Mouse (Mus musculus) urinary bladder, adult 2 months (tissue): ENCODE measurements around the gene Fam173b. TPM values are rescaled to one million over a fixed set of nuclear protein-coding genes. Genes with fewer than 3 reads are reported as not detected.

Source experiments
- DNase-seq: peaks from one replicate; pipeline ENCODE4 v3.0.0; 2022; ENCODE audit warnings: low spot score
- polyA plus RNA-seq: library from polyadenylated mRNA; depleted of rRNA; stranded (reverse); fragments of >200 nt; gene quantifications from 2 replicates; pipeline ENCODE4 v1.2.3, GENCODE M21; 2012; rRNA removed

Gene Fam173b
- polyA plus RNA-seq, 1 experiment, result 20.8 TPM

DNA sequence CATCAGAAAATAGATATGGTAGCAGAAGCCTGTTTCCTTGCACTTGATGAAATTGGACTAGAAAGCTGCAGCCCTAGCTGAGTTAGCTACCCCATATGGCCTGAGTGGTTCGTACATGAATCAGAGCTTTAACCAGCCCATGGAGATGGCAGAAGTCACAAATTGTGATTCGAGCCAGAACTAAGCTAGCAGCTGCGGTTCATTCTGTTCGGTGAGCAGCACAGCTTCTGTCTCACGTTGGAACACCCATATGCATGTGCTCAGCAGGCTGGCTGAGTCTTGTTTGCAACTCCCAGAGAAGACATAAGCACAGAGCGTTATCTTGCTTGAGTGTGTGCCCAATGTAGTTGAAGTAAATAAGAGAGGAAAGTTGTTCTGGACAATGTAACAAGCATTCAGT, 32.9 kb downstream of the Fam173b start:
- no peak for DNase-seq

DNA sequence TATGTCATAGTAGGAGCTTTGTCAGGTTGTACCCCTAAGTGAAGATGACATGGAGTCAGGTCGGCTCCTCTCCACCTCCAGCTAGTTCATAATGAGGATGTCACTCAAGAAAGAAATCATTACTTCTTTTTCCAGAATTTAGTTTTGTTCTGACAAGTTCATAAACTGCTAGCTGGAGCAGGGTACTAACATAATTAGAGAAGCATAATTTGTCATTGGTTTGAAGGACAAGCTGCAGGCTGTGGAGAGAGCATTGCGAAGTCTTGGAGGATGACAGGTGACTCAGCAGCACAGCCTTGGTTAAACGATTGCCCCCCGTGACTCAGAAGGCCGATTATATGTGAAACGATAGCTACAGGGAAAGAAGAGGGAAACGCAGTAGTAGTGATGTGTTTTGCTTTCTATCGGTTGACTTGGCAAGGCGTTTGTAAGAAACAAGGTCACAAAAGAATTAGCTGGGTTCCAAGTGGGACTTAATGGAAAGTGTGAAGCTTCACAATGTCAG, 34.5 kb downstream of the Fam173b start:
- no peak for DNase-seq

DNA sequence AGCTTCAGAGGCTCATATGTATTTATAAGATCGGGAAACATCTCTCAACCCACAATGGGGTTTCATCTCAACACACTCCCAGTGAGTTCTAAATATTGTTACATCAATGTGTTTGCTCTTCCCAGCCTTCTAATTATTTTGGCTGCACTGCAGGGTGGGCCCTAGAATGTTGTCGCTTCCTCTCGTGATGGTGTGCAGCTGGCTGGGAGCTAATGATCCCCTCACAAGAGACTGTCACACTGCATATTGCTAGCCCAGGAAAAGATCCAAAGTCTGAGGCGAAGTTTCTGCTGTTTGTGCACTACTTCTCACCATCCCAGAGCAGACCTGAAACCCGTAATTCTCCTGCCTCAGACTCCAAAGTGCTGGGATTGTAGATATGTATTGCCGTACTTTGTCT, 45.6 kb downstream of the Fam173b start:
- DNase-seq, result no peak

DNA sequence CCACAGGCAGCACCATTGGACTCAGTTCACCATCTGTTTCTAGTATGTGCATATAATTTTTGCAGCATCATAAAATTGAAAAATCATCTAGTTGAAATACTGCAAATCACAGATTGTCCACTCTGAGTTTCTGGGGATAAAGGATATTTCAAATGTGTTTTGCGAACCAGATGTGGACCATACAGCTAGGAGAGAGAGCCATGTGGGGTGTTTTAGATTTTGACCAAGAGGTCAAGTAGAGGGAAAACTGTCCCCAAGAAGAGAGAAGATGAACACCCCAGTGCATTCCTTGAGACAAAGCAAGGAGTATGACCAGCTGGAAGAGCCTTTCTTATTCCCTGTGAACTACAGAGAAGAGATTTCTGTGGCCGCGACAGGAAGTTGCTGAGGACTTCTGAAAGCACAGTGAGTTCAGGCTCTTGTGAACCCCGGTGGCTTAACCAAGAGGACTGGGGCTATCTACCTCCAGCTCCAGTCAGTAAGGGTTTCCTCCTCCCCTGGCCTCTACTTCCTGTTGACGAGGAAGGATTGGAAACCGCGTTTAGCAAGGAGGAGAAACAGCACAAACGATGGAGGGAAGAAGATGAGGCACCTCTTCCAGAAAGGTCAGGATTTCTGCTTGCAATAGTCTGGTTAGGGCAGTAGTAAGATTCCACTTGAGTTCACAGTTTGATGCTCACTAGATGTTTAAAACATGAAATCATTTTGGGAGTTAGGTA, 46.4 kb downstream of the Fam173b start:
- DNase-seq, result no peak

DNA sequence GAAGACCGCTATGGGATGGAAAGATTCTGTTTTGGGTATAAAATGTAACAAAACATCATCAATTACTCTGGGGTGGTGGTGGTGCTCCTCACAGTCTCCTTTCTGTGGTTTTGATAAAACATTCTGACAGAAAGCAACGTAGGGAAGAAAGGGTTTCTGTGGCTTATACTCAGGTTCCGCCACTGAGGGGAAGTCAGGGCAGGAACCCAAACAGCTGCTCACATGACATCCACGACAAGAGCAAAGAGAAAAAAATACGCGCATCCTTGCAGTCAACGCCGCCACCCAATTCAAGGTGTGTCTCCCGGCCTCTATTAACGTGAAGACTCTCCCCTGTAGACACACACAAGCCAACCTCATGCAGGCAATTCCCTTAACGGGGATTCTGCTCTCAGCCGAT, 48.0 kb downstream of the Fam173b start:
- DNase-seq, result no peak

DNA sequence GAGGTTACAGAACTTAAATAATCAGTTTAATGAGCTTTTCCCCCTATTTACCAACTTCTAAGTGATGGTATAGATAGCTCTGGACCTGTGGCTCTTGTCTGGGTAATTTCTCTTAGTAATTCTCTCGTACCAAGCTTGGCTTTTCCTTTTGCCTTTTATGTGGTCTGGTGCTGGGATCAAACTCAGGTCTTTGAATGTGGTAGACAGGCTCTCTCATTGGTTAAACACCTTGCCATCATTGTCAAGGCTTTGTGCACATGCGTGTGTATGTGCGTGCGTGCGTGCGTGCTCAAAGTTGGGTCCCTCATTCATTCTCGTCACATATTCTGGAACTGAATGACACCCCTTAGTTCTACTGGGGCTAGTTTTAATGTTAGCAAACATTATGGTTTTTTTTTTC, 49.2 kb downstream of the Fam173b start:
- DNase-seq, result no peak

DNA sequence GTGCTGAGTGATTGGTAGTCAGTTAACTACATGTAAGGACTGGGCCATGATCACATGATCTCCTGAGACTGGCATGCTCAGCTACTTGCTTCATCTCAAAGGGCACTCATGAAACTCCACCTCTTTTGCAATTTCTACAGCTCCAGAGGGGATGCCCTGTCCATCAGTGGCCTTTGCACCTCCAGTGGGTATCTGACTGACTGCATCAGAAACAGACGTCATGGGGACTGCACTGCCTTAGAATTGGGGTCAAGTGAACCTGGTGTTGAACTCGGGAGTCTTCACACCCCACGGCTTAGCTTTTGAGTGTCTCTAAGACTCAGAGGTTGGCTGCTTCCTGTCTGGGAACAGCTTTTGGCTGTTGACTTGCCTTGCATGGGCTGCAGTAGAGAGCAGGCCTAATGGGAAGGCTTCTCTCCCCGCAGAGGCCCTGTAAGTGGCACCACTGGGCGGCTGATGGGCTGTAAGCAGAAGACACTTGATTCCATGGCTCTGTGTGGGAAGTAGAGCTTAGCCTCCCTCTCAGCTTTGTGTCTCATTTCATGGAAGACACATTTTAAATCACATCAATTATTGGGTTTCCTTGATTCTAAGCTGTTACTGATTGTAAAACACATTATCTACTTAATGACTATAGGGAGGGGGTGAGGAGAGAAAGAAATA, 58.6 kb downstream of the Fam173b start:
- DNase-seq, result no peak

DNA sequence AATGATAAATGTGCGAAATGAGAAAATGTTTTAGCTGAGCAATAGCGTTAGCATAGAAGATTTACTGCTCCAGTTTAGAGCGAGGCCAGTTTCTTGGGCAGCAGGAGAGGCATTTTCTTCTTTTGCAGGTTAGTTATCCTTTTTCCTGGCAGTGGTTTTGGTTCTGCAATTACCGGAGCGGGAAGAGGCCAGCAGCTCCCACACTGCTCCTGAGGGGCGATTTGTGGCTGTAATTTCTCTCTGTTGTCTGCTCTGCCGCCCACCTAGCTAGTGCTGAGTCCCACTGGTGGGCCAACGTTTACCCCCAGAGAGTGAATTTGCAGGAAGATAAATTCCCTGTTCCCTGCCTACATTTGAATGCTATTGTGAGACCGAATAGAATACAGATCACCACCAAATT, 59.2 kb downstream of the Fam173b start:
- DNase-seq, result no peak

DNA sequence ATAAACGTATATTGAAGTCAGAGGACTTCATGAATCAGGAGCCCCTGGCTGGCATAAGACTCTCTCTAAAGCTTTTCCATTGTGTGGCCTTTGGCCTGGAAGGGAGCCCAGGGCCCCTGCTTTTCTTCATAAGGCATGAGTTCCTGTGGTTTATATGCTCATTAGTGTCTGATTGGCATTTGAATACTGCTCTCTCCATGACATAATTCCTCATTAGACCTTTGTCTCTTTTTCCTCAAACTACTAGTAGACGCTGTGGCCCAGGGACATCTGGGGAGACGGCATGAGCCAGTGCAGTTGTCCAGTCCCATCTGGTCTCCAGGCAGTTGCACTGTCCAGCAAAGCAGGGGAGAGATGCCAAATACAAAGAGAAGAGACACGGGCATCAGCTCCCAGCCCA, 60.1 kb downstream of the Fam173b start:
- no peak for DNase-seq

DNA sequence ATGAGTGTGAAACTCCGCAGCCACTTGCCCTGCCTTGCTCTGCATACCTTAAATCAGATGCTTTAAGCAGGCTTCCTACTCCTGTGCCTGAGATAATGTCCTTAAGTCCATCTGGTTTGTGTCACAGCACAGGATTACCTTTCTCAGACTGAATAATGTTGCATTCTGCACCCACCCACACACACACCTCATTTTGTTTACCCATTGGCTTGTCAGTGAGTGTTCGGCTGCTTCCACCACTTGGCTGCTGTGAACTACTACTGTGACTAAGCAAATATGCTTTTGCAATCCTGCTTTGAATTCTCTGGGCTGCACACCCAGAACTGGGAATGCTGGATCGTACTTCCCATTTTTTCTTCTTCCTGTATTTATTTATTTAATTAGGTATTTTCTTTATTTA, 61.4 kb downstream of the Fam173b start:
- DNase-seq, result no peak

Other genes starting within 250 kb of the Fam173b start
- 0.85 and 1.1 TPM in 2 replicates for gene Ankrd33b, start 234.1 kb upstream of the Fam173b start, polyA plus RNA-seq
- 1.6 and 2.4 TPM in 2 replicates for gene Ropn1l, start 148.1 kb upstream of the Fam173b start, polyA plus RNA-seq
- gene March6, start 70.8 kb upstream of the Fam173b start, polyA plus RNA-seq, result 29.9 and 37.2 TPM in 2 replicates
- gene Cmbl, start 36.5 kb upstream of the Fam173b start, polyA plus RNA-seq, result 57.5 and 62.9 TPM in 2 replicates
- 207 and 215 TPM in 2 replicates for gene Cct5, start within 50 bp of the Fam173b start, polyA plus RNA-seq